In genomic region chr7:143944421-143944980, GRCm38 (mm10) we compare ENCODE assay signal across 12 mouse cellular contexts. TPM values are rescaled to one million over a fixed set of nuclear protein-coding genes. Genes with fewer than 3 reads are reported as not detected.
A peak's percentile ranks its signal among the peaks of the same experiment; 100 is the strongest.
DNase-seq lines count a peak whose midpoint lies in the region; ATAC-seq and TF ChIP-seq lines count a peak whose summit lies in the region.
"Had no signal": no experiment of that assay in that cellular context is flagged by ENCODE, and none has a peak within 500 bp of the region (broad histone marks: within the 10 kb centered on the region; RNA-seq: fewer than 3 reads in every experiment).

No protein-coding gene starts in this region.

- H3K27me3 ChIP-seq in hindbrain, embryonic 14.5 days (ENCODE audit: control insufficient read depth, insufficient read depth, low read length), result no peaks in the 10 kb centered on the region
- no peaks in the 10 kb centered on the region for H3K27me3 ChIP-seq in hindbrain, embryonic 12.5 days
- H3K27me3 ChIP-seq in neural tube, embryonic 13.5 days, result no peaks in the 10 kb centered on the region

- no peak overlapping the region for H3K4me3 ChIP-seq in hindbrain, embryonic 14.5 days (replicated peaks; ENCODE audit: low read length)
- H3K4me3 ChIP-seq in hindbrain, embryonic 12.5 days, result no peak overlapping the region
- no peak overlapping the region for H3K4me3 ChIP-seq in neural tube, embryonic 13.5 days
- H3K4me3 ChIP-seq in layer of hippocampus, adult 2 months, result no peak overlapping the region

- no peak for TF ChIP-seq CTCF in brain, embryonic 14.5 days (IDR thresholded peaks at IDR 0.05; ENCODE audit: borderline replicate concordance, extremely low read depth, insufficient read depth, insufficient read length)
- TF ChIP-seq CTCF in layer of hippocampus, adult 2 months (conservative IDR thresholded peaks at IDR 0.05), result no peak

- 50% methylated on average over 6 of the region's 6 CpGs for WGBS in hindbrain, embryonic 14.5 days
- WGBS in hindbrain, embryonic 12.5 days, result 77% methylated on average over 6 of the region's 6 CpGs
- 39% methylated on average over 6 of the region's 6 CpGs for WGBS in neural tube, embryonic 13.5 days

- TF ChIP-seq POLR2A in brain, embryonic 14.5 days (IDR thresholded peaks at IDR 0.05; ENCODE audit: borderline replicate concordance, extremely low read depth, insufficient read depth, insufficient read length, poor library complexity, severe bottlenecking), result no peak

- H3K9me3 ChIP-seq in hindbrain, embryonic 14.5 days (ENCODE audit: control insufficient read depth, low read length), result no peaks in the 10 kb centered on the region
- no peaks in the 10 kb centered on the region for H3K9me3 ChIP-seq in hindbrain, embryonic 12.5 days (replicated peaks)
- no peaks in the 10 kb centered on the region for H3K9me3 ChIP-seq in neural tube, embryonic 13.5 days

- H3K4me1 ChIP-seq in hindbrain, embryonic 14.5 days (replicated peaks; ENCODE audit: control insufficient read depth, insufficient read depth, low read length), result no peaks in the 10 kb centered on the region
- no peaks in the 10 kb centered on the region for H3K4me1 ChIP-seq in hindbrain, embryonic 12.5 days
- peaks cover 4% of the 10 kb centered on the region; the same call in 1 of the 2 replicates for H3K4me1 ChIP-seq in neural tube, embryonic 13.5 days (replicated peaks)

- DNase-seq in hindbrain, embryonic 14.5 days (ENCODE audit: low spot score), result peak; percentile 54
- no peak for DNase-seq in neural tube, embryonic 10.5 days (ENCODE audit: extremely low spot score, low spot score)
- peak; percentile 89 for DNase-seq in brain, embryonic 14.5 days (ENCODE audit: low read depth)
- peak in 1 of 2 experiments; percentile 13 for DNase-seq in layer of hippocampus, adult 2 months (ENCODE audit: low spot score in 2 of 2)
- no peak for DNase-seq in heart, postnatal 14 days
- DNase-seq: gastrocnemius, postnatal 36 days; kidney, adult 18-20 months; lung, postnatal 10 days had no signal

- H3K36me3 ChIP-seq in hindbrain, embryonic 14.5 days (replicated peaks; ENCODE audit: control insufficient read depth, insufficient read depth), result no peaks in the 10 kb centered on the region
- no peaks in the 10 kb centered on the region for H3K36me3 ChIP-seq in hindbrain, embryonic 12.5 days
- H3K36me3 ChIP-seq in neural tube, embryonic 13.5 days, result no peaks in the 10 kb centered on the region

- no peak overlapping the region for H3K4me2 ChIP-seq in hindbrain, embryonic 14.5 days (replicated peaks)
- H3K4me2 ChIP-seq in hindbrain, embryonic 12.5 days (replicated peaks), result no peak overlapping the region
- no peak overlapping the region for H3K4me2 ChIP-seq in neural tube, embryonic 13.5 days
- H3K4me2 ChIP-seq: liver, embryonic 11.5 days; midbrain, embryonic 11.5 days had no signal

- no peak overlapping the region for H3K27ac ChIP-seq in hindbrain, embryonic 14.5 days
- no peak overlapping the region for H3K27ac ChIP-seq in hindbrain, embryonic 12.5 days
- H3K27ac ChIP-seq in neural tube, embryonic 13.5 days (replicated peaks), result no peak overlapping the region
- H3K27ac ChIP-seq in layer of hippocampus, adult 2 months, result 0 out of 2 replicates have a peak overlapping the region, but pooled peaks have one; percentile 11

- H3K9ac ChIP-seq in hindbrain, embryonic 14.5 days, result no peak overlapping the region
- no peak overlapping the region for H3K9ac ChIP-seq in hindbrain, embryonic 12.5 days
- no peak overlapping the region for H3K9ac ChIP-seq in neural tube, embryonic 13.5 days

- intact Hi-C loops in heart, postnatal 14 days (cut with DNase I), result no loop called here

- no peak for ATAC-seq in hindbrain, embryonic 14.5 days (ENCODE audit: low FRiP score)
- no peak for ATAC-seq in hindbrain, embryonic 12.5 days (ENCODE audit: low FRiP score)
- 0 out of 2 replicates have a peak, but pooled peaks have one; percentile 43 for ATAC-seq in neural tube, embryonic 13.5 days (ENCODE audit: low read depth)

RNA-seq across cellular contexts. Expression of gene Shank2, which starts 57.2 kb away (rescaled TPM):
- 10.7 and 11.3 TPM in 2 replicates for polyA plus RNA-seq in hindbrain, embryonic 14.5 days (2014; fragmentation: Nextera tagmentation; extraction: Ambion mirVana)
- 3.3 and 3.7 TPM in 2 replicates for polyA plus RNA-seq in hindbrain, embryonic 12.5 days (2016; fragmentation: Nextera tagmentation; extraction: Ambion mirVana)
- polyA plus RNA-seq in neural tube, embryonic 13.5 days (2015; fragmentation: Nextera tagmentation; extraction: Ambion mirVana), result 6.4 and 6.7 TPM in 2 replicates
- 18.8 and 32.5 TPM in 2 replicates for polyA plus RNA-seq in brain, embryonic 14.5 days (2012; rRNA removed)
- 100 to 1,000 TPM; 133 to 138 TPM for total RNA-seq in layer of hippocampus, adult 2 months (2021)
- under 1 TPM; 0.44 to 0.65 TPM for total RNA-seq in heart, postnatal 14 days (2021)

Comparison
In these comparisons a context has a peak if more than half of its experiments do, and no peak if none do; other contexts are left out.
1. DNase-seq: peak in hindbrain, embryonic 14.5 days (single experiment) and brain, embryonic 14.5 days (single experiment); none in neural tube, embryonic 10.5 days (single experiment) and heart, postnatal 14 days (0 of 2).